Mouse (Mus musculus): ENCODE measurements around the gene Ccdc85c.

The Ccdc85c gene

GRCm38 (mm10) chr12:108274661-108275507 lies at the start of gene Ccdc85c:
TSS of gene Ccdc85c (minus strand) at chr12:108275425.
- DNase-seq, result peak; percentile 71

DNA sequence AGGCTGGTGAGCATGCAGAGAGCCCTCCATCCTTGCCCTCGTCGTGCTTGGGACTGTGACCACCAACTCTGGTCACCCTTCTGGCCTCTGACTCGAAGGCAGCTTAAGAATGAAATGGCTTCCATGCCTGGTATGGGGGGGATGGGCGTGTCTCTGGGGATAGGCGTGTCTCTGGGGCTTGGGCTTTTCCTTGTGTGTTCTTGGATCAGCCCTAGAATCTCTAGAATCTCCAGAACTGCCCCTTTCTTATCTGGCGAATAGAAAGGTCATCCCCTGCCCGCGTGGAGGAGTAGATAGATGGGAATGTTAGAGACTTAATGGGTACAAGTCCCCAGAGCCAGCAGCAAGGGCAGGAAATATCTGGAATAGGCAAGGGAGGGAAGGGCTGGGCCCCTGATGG lies 44.9 kb upstream of the Ccdc85c start:
- no peak for DNase-seq

DNA sequence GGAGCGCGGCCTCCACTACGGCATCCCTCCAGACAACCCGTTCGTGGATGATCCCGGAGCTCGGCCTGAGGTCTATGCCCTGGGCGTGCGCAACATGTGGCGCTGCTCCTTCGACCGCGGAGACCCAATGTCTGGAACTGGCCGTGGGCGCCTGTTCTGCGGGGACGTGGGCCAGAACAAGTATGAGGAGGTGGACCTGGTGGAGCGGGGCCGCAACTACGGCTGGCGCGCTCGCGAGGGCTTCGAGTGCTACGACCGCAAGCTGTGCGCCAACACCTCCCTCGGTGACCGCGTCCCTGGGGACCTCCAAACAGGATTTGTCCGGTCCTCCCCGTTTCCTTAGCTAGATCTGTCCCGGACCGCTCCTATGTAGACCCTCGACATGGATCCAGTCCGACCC lies 43.3 kb upstream of the Ccdc85c start:
- DNase-seq, result no peak

- DNase-seq, result no peak
These were observed 42.7 kb upstream of the Ccdc85c start for GRCm38 (mm10) chr12:108317826-108318430.

DNA sequence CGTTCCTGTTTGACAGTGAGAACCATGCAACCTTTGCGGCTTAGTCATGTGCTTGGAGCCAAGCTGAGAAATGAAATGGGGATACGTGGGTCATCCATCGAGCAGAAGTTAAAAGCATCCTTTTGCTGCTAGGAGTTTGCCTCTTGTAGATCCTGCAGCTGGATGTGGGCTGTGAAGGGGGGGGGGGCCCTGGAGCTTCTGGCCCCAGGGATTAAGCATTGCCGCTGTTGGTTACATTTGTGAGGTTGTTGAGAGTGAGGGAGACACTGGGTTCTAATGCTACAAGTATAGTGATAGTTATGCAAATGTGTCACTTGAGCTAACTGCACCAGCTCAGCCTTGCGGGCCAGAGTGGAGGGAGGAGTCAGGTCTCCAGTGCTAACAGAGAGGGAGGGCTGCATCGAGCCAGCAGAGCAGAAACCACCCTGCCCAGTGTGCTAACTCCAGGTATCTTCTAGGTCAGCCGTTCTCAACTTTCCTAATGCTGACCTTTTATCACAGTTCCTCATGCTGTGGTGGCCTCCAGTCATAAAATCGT lies 42.0 kb upstream of the Ccdc85c start:
- DNase-seq, result no peak

DNA sequence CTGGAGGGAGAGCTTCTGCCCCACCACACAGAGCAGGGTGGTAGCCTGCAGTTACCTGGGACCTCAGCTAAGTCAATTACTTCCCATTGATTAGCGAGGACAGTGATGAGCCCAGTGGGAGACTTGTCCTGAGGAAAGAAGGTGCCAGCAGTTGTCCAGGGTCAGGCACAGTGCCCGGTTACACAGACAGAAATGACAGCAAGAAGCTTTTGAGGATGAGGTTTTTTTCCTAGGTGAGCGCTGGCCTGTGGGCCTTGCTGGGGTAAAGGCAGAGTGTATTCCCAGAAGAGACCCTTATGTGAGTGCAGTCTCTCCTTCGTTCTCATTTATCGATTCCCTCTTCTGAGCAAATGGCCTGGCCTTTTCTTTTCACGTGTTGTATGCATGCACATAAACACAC lies 41.4 kb upstream of the Ccdc85c start:
- DNase-seq, result no peak

- DNase-seq, result no peak
These were observed 40.6 kb upstream of the Ccdc85c start for GRCm38 (mm10) chr12:108315818-108316217.

DNA sequence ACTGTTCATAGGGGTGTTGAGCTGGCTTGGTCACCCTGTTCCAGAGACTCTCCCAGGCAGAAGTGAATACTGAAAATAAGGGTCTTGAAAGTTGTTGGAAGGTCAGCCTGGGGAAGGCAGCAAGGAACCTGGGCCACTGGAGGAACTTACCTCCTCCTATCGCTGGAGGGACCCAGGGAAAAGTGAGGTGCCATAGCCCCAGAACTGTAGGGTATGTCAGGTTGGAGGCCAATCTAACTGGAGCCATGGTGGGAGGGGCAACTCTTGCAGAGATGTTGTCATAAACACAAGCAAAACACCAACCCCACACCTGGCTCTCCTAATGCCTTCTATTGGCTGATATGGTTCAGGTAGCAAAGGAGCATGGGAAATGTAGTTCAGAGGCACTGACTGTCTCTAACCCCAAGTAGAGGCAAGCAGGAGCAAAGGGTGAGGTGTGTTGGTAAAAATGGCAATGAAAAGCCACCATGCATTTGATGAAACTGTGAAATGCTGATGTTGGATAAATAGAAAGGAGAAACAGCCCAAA lies 38.1 kb upstream of the Ccdc85c start:
- no peak for DNase-seq

GRCm38 (mm10) chr12:108312432-108312851 lies 37.2 kb upstream of the Ccdc85c start:
- no peak for DNase-seq

DNA sequence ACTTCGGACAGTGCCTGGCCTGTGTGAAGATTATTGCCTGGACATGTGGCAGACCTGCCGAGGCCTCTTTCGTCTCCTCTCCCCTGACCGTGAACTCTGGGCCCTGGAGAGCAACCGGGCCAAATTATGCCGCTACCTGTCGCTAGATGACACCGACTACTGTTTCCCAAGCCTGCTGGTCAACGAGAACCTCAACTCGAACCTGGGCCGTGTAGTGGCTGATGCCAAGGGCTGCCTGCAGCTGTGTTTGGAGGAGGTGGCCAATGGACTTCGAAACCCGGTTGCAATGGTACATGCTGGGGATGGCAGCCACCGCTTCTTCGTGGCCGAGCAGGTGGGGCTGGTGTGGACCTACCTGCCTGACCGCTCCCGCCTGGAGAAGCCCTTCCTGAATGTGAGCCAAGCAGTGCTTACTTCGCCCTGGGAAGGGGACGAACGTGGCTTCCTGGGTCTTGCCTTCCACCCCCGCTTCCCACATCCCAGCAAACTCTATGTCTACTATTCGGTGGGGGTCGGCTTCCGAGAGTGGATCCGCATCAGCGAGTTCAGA lies 36.6 kb upstream of the Ccdc85c start:
- no peak for DNase-seq

- no peak for DNase-seq
These were observed 35.3 kb upstream of the Ccdc85c start for GRCm38 (mm10) chr12:108310456-108311027.

- DNase-seq, result no peak
These were observed 34.8 kb upstream of the Ccdc85c start for GRCm38 (mm10) chr12:108310041-108310440.

- no peak for DNase-seq
These were observed 34.0 kb upstream of the Ccdc85c start for GRCm38 (mm10) chr12:108309116-108309794.

GRCm38 (mm10) chr12:108308363-108308856 lies 33.2 kb upstream of the Ccdc85c start:
- DNase-seq, result no peak

- peak; percentile 68 for DNase-seq
These were observed 32.3 kb upstream of the Ccdc85c start for GRCm38 (mm10) chr12:108307553-108307952.

GRCm38 (mm10) chr12:108305812-108306794 lies 30.9 kb upstream of the Ccdc85c start, which contains the start of gene Hhipl1:
TSS of gene Hhipl1 (plus strand) at chr12:108306270.
- no peak for DNase-seq

DNA sequence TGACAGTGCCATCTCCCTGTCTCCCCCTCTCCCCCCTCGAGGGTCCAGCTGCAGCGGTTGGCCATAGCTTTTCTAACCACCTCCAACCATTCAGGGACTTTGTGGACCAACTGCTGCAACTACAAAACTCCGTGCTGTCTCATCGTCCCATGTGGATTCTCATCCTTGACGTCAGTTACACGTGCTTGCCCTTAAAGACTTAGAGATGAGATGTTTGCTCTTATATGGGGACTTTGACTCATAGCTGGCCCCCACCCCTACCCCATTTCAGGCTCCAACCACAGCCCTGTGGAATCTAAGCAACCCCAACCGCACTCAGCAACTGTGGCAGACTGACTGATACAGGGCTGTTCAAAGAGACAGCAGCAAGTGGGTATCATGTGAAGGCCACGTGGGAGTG lies 29.9 kb upstream of the Ccdc85c start:
- no peak for DNase-seq

- no peak for DNase-seq
These were observed 28.6 kb upstream of the Ccdc85c start for GRCm38 (mm10) chr12:108303778-108304365.

DNA sequence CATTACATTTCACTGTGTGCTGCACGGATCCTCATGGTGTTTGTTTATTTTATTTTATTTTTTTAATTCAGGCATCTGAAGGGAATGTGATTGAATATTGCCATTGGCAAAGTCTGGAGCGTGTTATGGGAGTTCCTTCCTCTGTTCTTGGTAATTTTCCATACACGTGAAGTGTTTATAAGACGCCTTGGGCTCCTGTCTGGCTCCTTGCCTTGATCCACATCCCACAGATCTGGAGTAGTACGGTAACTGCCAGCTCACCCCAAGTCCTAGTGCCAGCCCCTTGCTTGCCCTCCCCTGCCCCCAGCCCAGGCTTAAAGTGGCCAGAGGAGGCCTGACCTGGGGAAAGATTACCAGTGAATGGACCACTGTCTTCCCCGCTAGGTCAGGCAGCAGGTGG lies 25.8 kb upstream of the Ccdc85c start:
- no peak for DNase-seq

GRCm38 (mm10) chr12:108297033-108297432 lies 21.8 kb upstream of the Ccdc85c start:
- DNase-seq, result peak; percentile 25

- DNase-seq, result no peak
These were observed 19.4 kb upstream of the Ccdc85c start for GRCm38 (mm10) chr12:108294620-108295019.
